25 mouse cellular contexts compared by ENCODE assay signal in the genomic region with DNA sequence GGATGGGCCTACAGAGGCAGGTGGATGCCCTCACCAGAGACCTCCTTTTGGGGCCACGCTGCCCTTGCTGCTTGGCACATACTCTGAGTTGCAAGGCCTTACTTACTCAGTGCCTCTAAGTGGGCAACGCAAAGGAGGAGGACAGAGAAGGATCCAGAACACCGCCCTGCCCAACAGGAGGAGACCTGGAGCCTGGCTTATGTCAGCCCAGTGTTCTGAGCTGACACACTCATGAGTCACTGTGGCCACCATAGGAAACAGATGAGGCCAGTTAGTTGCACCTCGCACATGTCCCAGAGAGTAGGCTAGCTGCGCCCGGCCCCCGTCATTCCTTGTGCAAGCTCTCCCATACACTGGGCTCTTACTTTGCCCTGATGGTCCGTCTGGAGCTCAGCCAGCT. TPM values are rescaled to one million over a fixed set of nuclear protein-coding genes. Genes with fewer than 3 reads are reported as not detected.
DNase-seq lines count a peak whose midpoint lies in the region; ATAC-seq and TF ChIP-seq lines count a peak whose summit lies in the region.
"Had no signal": no experiment of that assay in that cellular context is flagged by ENCODE, and none has a peak within 500 bp of the region (broad histone marks: within the 10 kb centered on the region; RNA-seq: fewer than 3 reads in every experiment).

No protein-coding gene starts in this region.

- peaks cover 61% of the 10 kb centered on the region for H3K36me3 ChIP-seq in C2C12 (ENCODE audit: control insufficient read depth, insufficient read depth)

- H3K79me2 ChIP-seq in C2C12 (ENCODE audit: control insufficient read depth, insufficient read depth), result no peaks in the 10 kb centered on the region

- no peaks in the 10 kb centered on the region for H3K27me3 ChIP-seq in C2C12 (ENCODE audit: control insufficient read depth, insufficient read depth, insufficient read length)
- H3K27me3 ChIP-seq: CH12.LX; embryonic facial prominence, embryonic 13.5 days; embryonic facial prominence, embryonic 15.5 days; forebrain, embryonic 12.5 days had no signal

- no peak for ATAC-seq in CD4-positive, CD25-positive, alpha-beta regulatory T cell, adult 4 months
- ATAC-seq: forebrain, embryonic 14.5 days; forebrain, embryonic 16.5 days had no signal

- peak overlapping the region; percentile 31 for H3ac ChIP-seq in C2C12 (ENCODE audit: control insufficient read depth, insufficient read length, low read depth)

- no peak for TF ChIP-seq CTCF in C2C12 (IDR thresholded peaks at IDR 0.05; ENCODE audit: control insufficient read depth, insufficient read depth, insufficient read length)

- peak; percentile 73 for DNase-seq in 3134 (ENCODE audit: extremely low read depth, insufficient read length, low spot score)
- DNase-seq in 3T3-L1 (ENCODE audit: low read depth, low spot score), result peak; percentile 63
- no peak for DNase-seq in testis, postnatal 10 days (ENCODE audit: low spot score)
- no peak for DNase-seq in kidney, postnatal 10 days
- DNase-seq: adrenal gland, adult 2 months; adrenal gland, postnatal 10 days; adrenal gland, postnatal 25 days; B cell, adult 2 months; cerebellum, adult 11 months; cerebellum, adult 18-20 months; cerebellum, adult 8-10 months; cerebellum, adult 9-11 months; cerebellum, postnatal 14 days; cerebellum, postnatal 36 days; embryo, embryonic 11 days had no signal

- H3K79me3 ChIP-seq in C2C12 (ENCODE audit: low read depth), result no peaks in the 10 kb centered on the region

- H3K4me3 ChIP-seq in C2C12 (ENCODE audit: insufficient read depth, poor library complexity, severe bottlenecking), result no peak overlapping the region
- H3K4me3 ChIP-seq: embryonic facial prominence, embryonic 13.5 days; embryonic facial prominence, embryonic 15.5 days; erythroblast, embryonic 14.5 days; forebrain, embryonic 10.5 days; forebrain, embryonic 12.5 days had no signal

TF ChIP-seq in C2C12, 6 proteins besides CTCF, POLR2A, EP300 and RAD21:
- peak; percentile 37 for TF ChIP-seq FOSL1 (IDR thresholded peaks at IDR 0.05; ENCODE audit: insufficient read depth, low read length, poor library complexity, severe bottlenecking)
- TF ChIP-seq MAX (IDR thresholded peaks at IDR 0.05), result no peak
- TF ChIP-seq USF1 (IDR thresholded peaks at IDR 0.05; ENCODE audit: low read depth), result no peak

RNA-seq across cellular contexts. Expression of gene Dpp9, which starts 16.2 kb away (rescaled TPM):
- polyA plus RNA-seq in C2C12 (2012; fragmentation: generic; extraction: Trizol), result 51.8 TPM
- 10 to 100 TPM; 17.8 to 21.0 TPM for polyA plus RNA-seq in CD4-positive, CD25-positive, alpha-beta regulatory T cell, adult 4 months (2017; shearing (Covaris generic))

RNA-seq across cellular contexts. Expression of gene Mydgf, which starts 18.8 kb away (rescaled TPM):
- 106 TPM for polyA plus RNA-seq in C2C12 (2012; fragmentation: generic; extraction: Trizol)
- polyA plus RNA-seq in CD4-positive, CD25-positive, alpha-beta regulatory T cell, adult 4 months (2017; shearing (Covaris generic)), result 10 to 100 TPM; 58.9 to 59.6 TPM

RNA-seq across cellular contexts. Expression of gene Tnfaip8l1, which starts 40.2 kb away (rescaled TPM):
- polyA plus RNA-seq in C2C12 (2012; fragmentation: generic; extraction: Trizol), result 2.3 TPM
- polyA plus RNA-seq in CD4-positive, CD25-positive, alpha-beta regulatory T cell, adult 4 months (2017; shearing (Covaris generic)), result 10 to 100 TPM; 30.3 to 43.4 TPM

RNA-seq across cellular contexts. Expression of gene Fem1a, which starts 54.1 kb away (rescaled TPM):
- polyA plus RNA-seq in C2C12 (2012; fragmentation: generic; extraction: Trizol), result 18.1 TPM
- 1 to 10 TPM; 4.4 to 5.5 TPM for polyA plus RNA-seq in CD4-positive, CD25-positive, alpha-beta regulatory T cell, adult 4 months (2017; shearing (Covaris generic))

Comparison
In these comparisons a context has a peak if more than half of its experiments do, and no peak if none do; other contexts are left out.
1. DNase-seq: peak in 3134 (single experiment) and 3T3-L1 (single experiment); none in testis, postnatal 10 days (single experiment) and kidney, postnatal 10 days (single experiment).